Mouse (Mus musculus) erythroblast, embryonic 14.5 days (primary cell): Measurements from ENCODE around the gene Nanp.

Experiments
- GATA1 ChIP-seq: IDR thresholded peaks from 2 replicates; pipeline ENCODE4 v1.6.1; 2012; ENCODE audit warnings: low read length, inconsistent platforms, mixed read lengths
- TAL1 ChIP-seq: IDR thresholded peaks from 3 replicates; pipeline ENCODE4 v1.6.1; 2012; ENCODE audit warnings: low read length, inconsistent platforms, mixed read lengths

GRCm38 (mm10) chr2:151036721-151037120, 2.5 kb downstream of the Nanp start:
- TF ChIP-seq GATA1 (peak; percentile 43), TAL1 (no peak)
